Mouse (Mus musculus): ENCODE results near the gene Stard9.
"Not testable (repeated sequence)": the region's sequence is repeated elsewhere in the genome, so short reads cannot be mapped to it uniquely, and the experiment has no call there.

Stard9 gene

GRCm38 (mm10) chr2:120655905-120656304, 27.0 kb downstream of the Stard9 start:
- no peak for DNase-seq

- DNase-seq, result no peak
Observed at GRCm38 (mm10) chr2:120656711-120657110, 27.8 kb downstream of the Stard9 start.

GRCm38 (mm10) chr2:120658486-120658885, 29.6 kb downstream of the Stard9 start:
- DNase-seq, result no peak

- no peak for DNase-seq
Observed at GRCm38 (mm10) chr2:120659318-120659717, 30.4 kb downstream of the Stard9 start.

GRCm38 (mm10) chr2:120660486-120661078, 31.7 kb downstream of the Stard9 start:
- DNase-seq, result no peak

- DNase-seq, result no peak
Observed at GRCm38 (mm10) chr2:120662766-120663165, 33.8 kb downstream of the Stard9 start.

GRCm38 (mm10) chr2:120663491-120664154, 34.7 kb downstream of the Stard9 start:
- DNase-seq, result no peak

GRCm38 (mm10) chr2:120667446-120667845, 38.5 kb downstream of the Stard9 start:
- DNase-seq, result no peak

GRCm38 (mm10) chr2:120670253-120670652, 41.3 kb downstream of the Stard9 start:
- DNase-seq, result no peak

GRCm38 (mm10) chr2:120681151-120681550, 52.2 kb downstream of the Stard9 start:
- DNase-seq, result not testable (repeated sequence)

GRCm38 (mm10) chr2:120697767-120698166, 68.8 kb downstream of the Stard9 start:
- DNase-seq, result no peak

- no peak for DNase-seq
Observed at GRCm38 (mm10) chr2:120700379-120700885, 71.5 kb downstream of the Stard9 start.

GRCm38 (mm10) chr2:120702675-120703074, 73.8 kb downstream of the Stard9 start:
- no peak for DNase-seq

GRCm38 (mm10) chr2:120707041-120707440, 78.1 kb downstream of the Stard9 start:
- DNase-seq, result peak in 1 of 2 experiments; percentile 45

GRCm38 (mm10) chr2:120710154-120710553, 81.2 kb downstream of the Stard9 start:
- peak; percentile 47 to 68 for DNase-seq

GRCm38 (mm10) chr2:120710948-120711347, 82.0 kb downstream of the Stard9 start:
- DNase-seq, result no peak

GRCm38 (mm10) chr2:120713441-120713840, 84.5 kb downstream of the Stard9 start:
- no peak for DNase-seq

- no peak for DNase-seq
Observed at GRCm38 (mm10) chr2:120718496-120718895, 89.6 kb downstream of the Stard9 start.

GRCm38 (mm10) chr2:120720821-120721220, 91.9 kb downstream of the Stard9 start:
- no peak for DNase-seq

- no peak for DNase-seq
Observed at GRCm38 (mm10) chr2:120721911-120722310, 93.0 kb downstream of the Stard9 start.

GRCm38 (mm10) chr2:120722491-120722890, 93.6 kb downstream of the Stard9 start:
- no peak for DNase-seq

GRCm38 (mm10) chr2:120723621-120724020, 94.7 kb downstream of the Stard9 start:
- DNase-seq, result no peak

GRCm38 (mm10) chr2:120724176-120724575, 95.3 kb downstream of the Stard9 start:
- DNase-seq, result no peak
